Mouse (Mus musculus): ENCODE data around the gene Gsg1.

- no peak for TF ChIP-seq CTCF (IDR thresholded peaks at IDR 0.05; ENCODE audit: low read depth)
- no peak for TF ChIP-seq EP300 (IDR thresholded peaks at IDR 0.05; ENCODE audit: low read depth)
Observed at GRCm38 (mm10) chr6:135211169-135211568, 43.0 kb downstream of the Gsg1 start.

Measured in liver, postnatal 0 days (tissue).